ENCODE assay signal across 9 mouse cellular contexts in genomic region chr3:21626029-21626428, GRCm38 (mm10).
DNase-seq lines count a peak whose midpoint lies in the region; ATAC-seq and TF ChIP-seq lines count a peak whose summit lies in the region.
"Had no signal": no experiment of that assay in that cellular context is flagged by ENCODE, and none has a peak within 500 bp of the region (broad histone marks: within the 10 kb centered on the region; RNA-seq: fewer than 3 reads in every experiment).

No protein-coding gene starts in this region.

- no peaks in the 10 kb centered on the region for H3K36me3 ChIP-seq in lung, postnatal 0 days (ENCODE audit: insufficient read depth, low read length)

- H3K9me3 ChIP-seq in lung, postnatal 0 days (ENCODE audit: low read length), result no peaks in the 10 kb centered on the region

- no peak overlapping the region for H3K4me3 ChIP-seq in lung, postnatal 0 days (ENCODE audit: low read depth, low read length)
- H3K4me3 ChIP-seq: erythroblast, embryonic 14.5 days had no signal

- no peak overlapping the region for H3K9ac ChIP-seq in lung, postnatal 0 days (replicated peaks; ENCODE audit: low read depth)

- H3K27me3 ChIP-seq in lung, postnatal 0 days (replicated peaks; ENCODE audit: insufficient read depth, low read length), result no peaks in the 10 kb centered on the region

- no peak overlapping the region for H3K4me2 ChIP-seq in lung, postnatal 0 days (replicated peaks; ENCODE audit: low read depth, low read length)

- peak; percentile 16 for ATAC-seq in frontal cortex, adult (ENCODE audit: low TSS enrichment)
- no peak for ATAC-seq in lung, postnatal 0 days
- no peak for ATAC-seq in erythroblast, adult 5-6 weeks (replicated peaks; ENCODE audit: low FRiP score, poor library complexity, severe bottlenecking)

- 0 out of 2 replicates have a peak, but pooled peaks have one; percentile 46 for TF ChIP-seq EP300 in lung, postnatal 0 days (IDR thresholded peaks at IDR 0.05)

- H3K27ac ChIP-seq in lung, postnatal 0 days (ENCODE audit: low read length), result peak overlapping the region; percentile 1; the same call in 1 of the 2 replicates

- no peaks in the 10 kb centered on the region; the same call in 1 of the 2 replicates for H3K4me1 ChIP-seq in lung, postnatal 0 days (ENCODE audit: insufficient read depth, low read depth, low read length)

- no peak for TF ChIP-seq CTCF in lung, postnatal 0 days (IDR thresholded peaks at IDR 0.05)

- no peak for DNase-seq in frontal cortex, postnatal 10 days (ENCODE audit: low spot score in 2 of 2)
- peak; percentile 23 for DNase-seq in urinary bladder, postnatal 14 days (ENCODE audit: low spot score)
- DNase-seq in urinary bladder, postnatal 10 days (ENCODE audit: low spot score), result no peak
- peak; percentile 63 for DNase-seq in heart, postnatal 4 days
- DNase-seq in lung, postnatal 0 days (ENCODE audit: low spot score), result peak; percentile 74
- DNase-seq in thymus, postnatal 4 days, result no peak

- 6% methylated on average over 3 of the region's 3 CpGs for WGBS in lung, postnatal 0 days

Comparison
In these comparisons a context has a peak if more than half of its experiments do, and no peak if none do; other contexts are left out.
1. DNase-seq: peak in urinary bladder, postnatal 14 days (single experiment), heart, postnatal 4 days (single experiment) and lung, postnatal 0 days (single experiment); none in frontal cortex, postnatal 10 days (0 of 2), urinary bladder, postnatal 10 days (single experiment) and thymus, postnatal 4 days (single experiment).